Mouse (Mus musculus): ENCODE results near the gene Gm10670.
"Not testable (repeated sequence)": the region's sequence is repeated elsewhere in the genome, so short reads cannot be mapped to it uniquely, and the experiment has no call there.

Gm10670 gene

DNA sequence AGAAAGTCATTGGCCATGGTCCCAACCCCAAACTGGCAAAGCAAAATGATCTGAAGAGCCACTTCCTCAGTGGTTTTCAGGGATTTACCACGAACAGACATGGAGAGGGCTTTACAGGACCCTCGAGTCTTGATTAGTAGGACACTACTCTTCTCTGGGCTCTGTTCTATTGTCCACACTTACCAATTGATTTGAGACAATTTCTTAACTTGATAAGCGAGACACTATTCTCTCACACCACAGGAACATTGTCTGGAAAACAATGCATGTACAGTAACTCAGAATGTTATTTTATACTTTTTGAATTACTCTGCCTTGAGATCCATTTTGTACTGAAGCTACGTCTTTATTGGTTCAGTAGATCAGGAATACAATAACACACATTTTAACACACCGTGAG, at the start of gene Gm10670:
Gm10670 (minus strand) TSS at position 101 of the 400 bp plus-strand sequence.
- DNase-seq (ENCODE audit: low read depth, low spot score) = not testable (repeated sequence)

DNA sequence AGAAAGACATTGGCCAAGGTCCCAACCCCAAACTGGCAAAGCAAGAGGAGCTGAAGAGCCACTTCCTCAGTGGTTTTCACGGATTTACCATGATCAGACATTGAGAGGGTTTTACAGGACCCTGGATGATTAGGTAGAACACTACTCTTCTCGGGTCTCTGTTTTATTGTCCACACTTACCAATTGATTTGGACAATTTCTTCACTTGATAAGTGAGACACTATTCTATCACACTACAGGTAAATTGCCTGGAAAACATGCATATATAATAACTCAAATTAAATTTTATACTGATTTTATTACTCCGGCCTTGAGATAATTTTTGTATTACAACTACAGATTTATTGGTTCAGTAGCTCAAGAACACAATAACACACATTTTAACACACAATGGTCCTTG, 35.7 kb upstream of the Gm10670 start, which contains the start of gene Vmn1r103:
Vmn1r103 (minus strand) TSS at position 101 of the 400 bp plus-strand sequence.
- not testable (repeated sequence) for DNase-seq (ENCODE audit: low read depth, low spot score)

DNA sequence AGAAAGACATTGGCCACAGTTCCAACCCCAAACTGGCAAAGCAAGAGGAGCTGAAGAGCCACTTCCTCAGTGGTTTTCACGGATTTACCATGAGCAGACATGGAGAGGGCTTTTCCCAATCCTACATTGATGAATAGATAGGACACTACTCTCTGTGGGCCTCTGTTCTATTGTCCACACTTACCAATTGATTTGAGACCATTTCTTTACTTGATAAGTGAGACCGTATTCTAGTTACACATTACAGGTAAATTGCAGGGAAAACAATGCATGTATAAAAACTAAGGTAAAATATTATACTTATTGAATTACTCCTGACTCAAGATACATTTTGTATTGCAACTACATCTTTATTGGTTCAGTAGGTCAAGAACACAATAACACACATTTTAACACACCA, 32.2 kb downstream of the Gm10670 start, which contains the start of gene Vmn1r101:
Vmn1r101 (minus strand) TSS at position 101 of the 400 bp plus-strand sequence.
- DNase-seq (ENCODE audit: low read depth, low spot score) = not testable (repeated sequence)
